Mouse (Mus musculus): ENCODE measurements at regions not wholly inside any gene's neighbourhood (a gene's known extent, or its start where the extent isn't known, plus 50 kb on each side); places are given as distances from the start of the nearest gene placed in this dataset.

DNA sequence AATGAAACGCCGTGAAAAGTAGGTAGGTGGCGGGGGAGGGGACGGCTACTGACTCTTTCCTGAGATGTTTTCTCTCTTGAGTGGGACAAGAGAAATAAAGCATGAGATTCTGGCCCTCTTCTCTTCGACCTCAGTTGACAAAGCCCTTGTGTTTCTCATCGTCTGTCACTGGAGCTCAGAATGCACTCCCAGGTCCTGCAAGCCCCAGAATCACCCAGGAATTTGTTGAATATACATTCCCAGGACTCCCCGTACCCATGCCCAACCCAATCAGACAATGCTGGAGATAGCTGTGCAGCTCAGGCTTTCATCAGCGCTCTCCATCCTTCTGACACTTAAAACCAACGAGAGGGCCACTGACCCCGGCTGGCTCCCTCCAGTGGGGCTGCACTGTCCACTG is 422.9 kb downstream of the Wdr11 start:
- TF ChIP-seq PAX5 (IDR thresholded peaks at IDR 0.05; ENCODE audit: low read length) (no peak), MEF2A (IDR thresholded peaks at IDR 0.05; ENCODE audit: borderline replicate concordance, low read depth, low read length) (no peak), JUND (conservative IDR thresholded peaks at IDR 0.05; ENCODE audit: low read depth, low read length) (no peak), IRF4 (IDR thresholded peaks at IDR 0.05; ENCODE audit: low read depth, low read length) (no peak), EP300 (IDR thresholded peaks at IDR 0.05; ENCODE audit: low read length) (no peak), RCOR1 (conservative IDR thresholded peaks at IDR 0.05; ENCODE audit: low read depth, low read length) (no peak), ZKSCAN1 (IDR thresholded peaks at IDR 0.05; ENCODE audit: borderline replicate concordance, low read depth, low read length) (no peak), NELFE (IDR thresholded peaks at IDR 0.05; ENCODE audit: low read depth, low read length) (no peak), E2F4 (IDR thresholded peaks at IDR 0.05; ENCODE audit: insufficient replicate concordance, low read depth, low read length) (no peak), ZNF384 (IDR thresholded peaks at IDR 0.05; ENCODE audit: low read depth, low read length) (no peak), USF1 (IDR thresholded peaks at IDR 0.05; ENCODE audit: low read depth, low read length) (no peak), MAX (IDR thresholded peaks at IDR 0.05; ENCODE audit: low read length) (no peak), CHD2 (IDR thresholded peaks at IDR 0.05; ENCODE audit: low read length) (no peak), CTCF (conservative IDR thresholded peaks at IDR 0.05 in 1 of 2, IDR thresholded peaks at IDR 0.05 in 1 of 2; ENCODE audit: low read depth in 2 of 2, low read length in 2 of 2) (no peak)
- Histone ChIP-seq H3K4me3 (replicated peaks in 1 of 3; ENCODE audit: low read depth in 2 of 3, low read length in 2 of 3, poor library complexity in 1 of 3) (no peak overlapping the region), H3K4me1 (ENCODE audit: control insufficient read depth in 1 of 2, insufficient read depth in 2 of 2) (no peaks in the 10 kb centered on the region), H3K9ac (ENCODE audit: insufficient read depth, low read depth) (no peak overlapping the region), H3K4me2 (ENCODE audit: insufficient read depth, low read depth, poor library complexity, severe bottlenecking) (no peak overlapping the region), H3K9me3 (replicated peaks; ENCODE audit: low read length) (no peaks in the 10 kb centered on the region), H3K79me2 (replicated peaks; ENCODE audit: control insufficient read depth, extremely low read depth, insufficient read depth, poor library complexity, severe bottlenecking) (no peaks in the 10 kb centered on the region), H3K36me3 (replicated peaks in 1 of 2; ENCODE audit: control insufficient read depth in 1 of 2, insufficient read depth in 1 of 2, low read length in 1 of 2) (no peaks in the 10 kb centered on the region), H3K27me3 (replicated peaks) (peaks cover 74% of the 10 kb centered on the region), H3K27ac (ENCODE audit: insufficient read depth, low read depth) (no peak overlapping the region)
- dilution Hi-C loops (cut with MboI; ENCODE audit: extremely low pct_ligation_motif_present, extremely low pct_unique_long_range_greater_than_20kb, low sequenced_read_pairs): no loop called here
- in situ Hi-C loops (cut with MboI; ENCODE audit: low pct_ligation_motif_present, low pct_unique_long_range_greater_than_20kb, low sequenced_read_pairs): no loop called here
- no peak for DNase-seq (ENCODE audit: extremely low read depth)

DNA sequence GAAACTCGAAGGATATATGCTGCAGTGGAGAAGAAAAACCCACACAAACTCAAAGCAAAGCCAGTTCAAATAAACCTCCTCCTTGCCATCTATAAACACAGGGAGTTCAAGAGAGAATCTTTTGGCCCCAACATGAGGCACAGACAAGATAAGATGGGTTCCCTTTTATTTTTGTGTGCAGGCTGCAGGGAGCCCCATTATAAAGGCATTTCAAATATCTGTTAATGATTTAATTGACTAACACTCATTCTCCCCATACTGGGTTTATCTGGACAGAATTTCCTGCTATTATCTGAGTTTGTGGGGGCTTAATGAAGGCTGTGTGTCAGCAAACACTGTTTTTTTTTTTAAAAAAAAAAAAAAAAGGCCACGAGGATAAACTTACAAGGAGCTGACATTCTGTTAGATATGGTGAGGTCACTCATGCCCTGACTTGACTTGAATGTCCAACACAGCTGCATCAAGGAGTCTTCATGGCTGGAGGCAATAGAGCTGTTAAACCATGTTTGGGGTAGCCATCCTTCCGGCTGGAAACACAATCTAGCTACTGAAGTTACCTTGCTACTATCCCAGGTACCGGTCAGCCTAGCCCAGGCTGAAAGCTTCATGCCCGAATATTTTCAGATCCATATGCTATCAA is 423.8 kb downstream of the Wdr11 start:
- dilution Hi-C loops (cut with MboI; ENCODE audit: extremely low pct_ligation_motif_present, extremely low pct_unique_long_range_greater_than_20kb, low sequenced_read_pairs): no loop called here
- DNase-seq (ENCODE audit: extremely low read depth): no peak
- H3K27me3 ChIP-seq (replicated peaks): peaks cover 72% of the 10 kb centered on the region
- no peaks in the 10 kb centered on the region for H3K9me3 ChIP-seq (replicated peaks; ENCODE audit: low read length)
- H3K4me2 ChIP-seq (ENCODE audit: insufficient read depth, low read depth, poor library complexity, severe bottlenecking): no peak overlapping the region
- H3K79me2 ChIP-seq (replicated peaks; ENCODE audit: control insufficient read depth, extremely low read depth, insufficient read depth, poor library complexity, severe bottlenecking): no peaks in the 10 kb centered on the region
- in situ Hi-C loops (cut with MboI; ENCODE audit: low pct_ligation_motif_present, low pct_unique_long_range_greater_than_20kb, low sequenced_read_pairs): no loop called here
- no peak overlapping the region for H3K9ac ChIP-seq (ENCODE audit: insufficient read depth, low read depth)
- TF ChIP-seq MAX (IDR thresholded peaks at IDR 0.05; ENCODE audit: low read length) (no peak), USF1 (IDR thresholded peaks at IDR 0.05; ENCODE audit: low read depth, low read length) (no peak), HCFC1 (IDR thresholded peaks at IDR 0.05; ENCODE audit: low read depth, low read length) (no peak), GABPA (IDR thresholded peaks at IDR 0.05; ENCODE audit: insufficient replicate concordance, low read depth, low read length) (no peak), ELF1 (IDR thresholded peaks at IDR 0.05; ENCODE audit: low read depth, low read length) (no peak), ZC3H11A (IDR thresholded peaks at IDR 0.05; ENCODE audit: low read depth, low read length) (no peak), TCF12 (IDR thresholded peaks at IDR 0.05; ENCODE audit: low read depth, low read length) (no peak), ZMIZ1 (IDR thresholded peaks at IDR 0.05; ENCODE audit: low read depth, low read length) (no peak), CTCF (conservative IDR thresholded peaks at IDR 0.05 in 1 of 2, IDR thresholded peaks at IDR 0.05 in 1 of 2; ENCODE audit: low read depth in 2 of 2, low read length in 2 of 2) (no peak)
- no peak overlapping the region for H3K27ac ChIP-seq (ENCODE audit: insufficient read depth, low read depth)
- H3K4me1 ChIP-seq (ENCODE audit: control insufficient read depth in 1 of 2, insufficient read depth in 2 of 2): no peaks in the 10 kb centered on the region
- H3K36me3 ChIP-seq (replicated peaks in 1 of 2; ENCODE audit: control insufficient read depth in 1 of 2, insufficient read depth in 1 of 2, low read length in 1 of 2): no peaks in the 10 kb centered on the region
- H3K4me3 ChIP-seq (replicated peaks in 1 of 3; ENCODE audit: low read depth in 2 of 3, low read length in 2 of 3, poor library complexity in 1 of 3): no peak overlapping the region

All from CH12.LX (cell line).